Mouse (Mus musculus): ENCODE results near the gene Slc39a11. TPM values are rescaled to one million over a fixed set of nuclear protein-coding genes. Genes with fewer than 3 reads are reported as not detected.

Slc39a11 gene
- polyA plus RNA-seq, 1 experiment from 2014 or later: 33.9 TPM

DNA sequence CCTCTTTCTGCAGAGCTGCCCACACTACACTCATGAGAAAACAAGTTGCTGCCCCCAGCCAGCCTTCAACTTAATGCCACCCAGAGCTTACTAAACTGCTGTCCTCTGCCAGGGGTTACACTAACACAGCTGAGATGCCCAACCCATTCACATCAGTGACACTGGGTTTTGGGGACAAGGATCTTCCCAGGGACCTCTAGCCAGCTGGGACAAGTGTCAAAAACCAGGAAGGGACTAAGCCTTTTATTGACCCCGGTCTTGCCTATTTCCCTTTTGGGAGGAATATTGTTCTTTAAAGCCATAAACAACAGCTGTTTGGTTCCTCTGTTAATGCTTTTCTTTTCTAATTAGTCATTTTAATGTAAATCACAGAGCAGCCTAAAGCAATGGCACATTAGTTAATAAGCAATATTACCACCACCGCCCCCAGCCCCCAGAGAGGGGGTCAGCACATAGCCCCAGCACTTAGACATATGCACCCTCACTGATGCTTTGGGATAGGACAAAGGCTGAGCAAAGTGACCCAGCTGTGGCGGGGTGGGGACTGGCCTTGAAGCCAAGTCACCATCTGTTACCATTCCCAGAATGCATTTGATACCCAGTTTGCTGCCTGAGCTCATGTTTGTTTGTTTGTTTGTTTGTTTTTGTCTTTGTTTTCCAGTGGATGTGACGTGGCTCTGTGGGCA lies 341.5 kb downstream of the Slc39a11 start:
- Histone ChIP-seq H3K4me1 (peaks cover 16% of the 10 kb centered on the region), H3K4me2 (no peak overlapping the region), H3K36me3 (replicated peaks) (peaks cover 10% of the 10 kb centered on the region; the same call in 1 of the 2 replicates), H3K9ac (no peak overlapping the region), H3K4me3 (no peak overlapping the region), H3K27ac (peak overlapping the region; percentile 47; the same call in 1 of the 2 replicates), H3K27me3 (replicated peaks) (no peaks in the 10 kb centered on the region), H3K9me3 (no peaks in the 10 kb centered on the region; the same call in 1 of the 2 replicates)
- ATAC-seq (replicated peaks): no peak
- WGBS: 42% methylated on average over 4 of the region's 4 CpGs

- ATAC-seq (replicated peaks): no peak
- Histone ChIP-seq H3K4me3 (no peak overlapping the region), H3K36me3 (replicated peaks) (peaks cover 10% of the 10 kb centered on the region; the same call in 1 of the 2 replicates), H3K9ac (no peak overlapping the region), H3K27me3 (replicated peaks) (no peaks in the 10 kb centered on the region), H3K4me2 (no peak overlapping the region), H3K4me1 (peaks cover under 1% of the 10 kb centered on the region; the same call in 1 of the 2 replicates), H3K27ac (no peak overlapping the region), H3K9me3 (no peaks in the 10 kb centered on the region; the same call in 1 of the 2 replicates)
- 83% methylated on average over 5 of the region's 5 CpGs for WGBS
Observed at GRCm38 (mm10) chr11:113303204-113303603, 346.7 kb downstream of the Slc39a11 start.

DNA sequence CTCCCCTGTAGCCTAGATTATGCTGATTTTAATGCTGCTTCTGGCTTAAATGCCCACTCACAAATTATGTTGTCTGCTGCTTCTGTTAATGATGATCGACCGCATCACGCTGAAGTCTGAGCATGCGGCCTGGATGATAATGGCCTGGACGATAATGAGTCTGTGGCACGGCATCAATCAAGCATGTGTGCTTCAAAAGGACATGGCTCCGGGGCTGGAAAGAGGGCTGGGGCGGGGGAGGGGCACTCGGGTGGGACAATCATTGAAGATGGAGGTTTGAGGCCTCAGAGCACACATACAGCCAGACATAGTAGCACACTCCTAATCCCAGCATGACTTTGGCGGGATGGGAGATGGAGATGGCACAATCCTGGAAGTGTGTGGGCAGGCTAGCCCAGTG lies 350.4 kb downstream of the Slc39a11 start:
- 42% methylated on average over 10 of the region's 10 CpGs for WGBS
- H3K4me2 ChIP-seq: no peak overlapping the region
- H3K9me3 ChIP-seq: no peaks in the 10 kb centered on the region
- no peak overlapping the region for H3K27ac ChIP-seq
- no peaks in the 10 kb centered on the region; the same call in 1 of the 2 replicates for H3K27me3 ChIP-seq (replicated peaks)
- H3K4me3 ChIP-seq: no peak overlapping the region
- H3K36me3 ChIP-seq (replicated peaks): no peaks in the 10 kb centered on the region
- ATAC-seq (replicated peaks): no peak
- H3K9ac ChIP-seq: no peak overlapping the region
- H3K4me1 ChIP-seq: peaks cover 5% of the 10 kb centered on the region; the same call in 1 of the 2 replicates

GRCm38 (mm10) chr11:113297765-113298164 lies 352.1 kb downstream of the Slc39a11 start:
- Histone ChIP-seq H3K27ac (no peak overlapping the region), H3K4me1 (peaks cover 6% of the 10 kb centered on the region; the same call in 1 of the 2 replicates), H3K4me3 (no peak overlapping the region), H3K9ac (no peak overlapping the region), H3K9me3 (no peaks in the 10 kb centered on the region), H3K36me3 (replicated peaks) (no peaks in the 10 kb centered on the region), H3K4me2 (no peak overlapping the region), H3K27me3 (replicated peaks) (no peaks in the 10 kb centered on the region; the same call in 1 of the 2 replicates)
- WGBS: 14% methylated on average over 2 of the region's 2 CpGs
- no peak; the same call in 1 of the 2 replicates for ATAC-seq (replicated peaks)

- Histone ChIP-seq H3K4me3 (no peak overlapping the region), H3K36me3 (replicated peaks) (no peaks in the 10 kb centered on the region), H3K9ac (no peak overlapping the region), H3K4me1 (peaks cover 7% of the 10 kb centered on the region; the same call in 1 of the 2 replicates), H3K27ac (no peak overlapping the region), H3K9me3 (no peaks in the 10 kb centered on the region), H3K27me3 (replicated peaks) (no peaks in the 10 kb centered on the region; the same call in 1 of the 2 replicates), H3K4me2 (no peak overlapping the region)
- WGBS: 91% methylated on average over 22 of the region's 22 CpGs
- no peak for ATAC-seq (replicated peaks)
Observed at GRCm38 (mm10) chr11:113296912-113297625, 352.8 kb downstream of the Slc39a11 start.

DNA sequence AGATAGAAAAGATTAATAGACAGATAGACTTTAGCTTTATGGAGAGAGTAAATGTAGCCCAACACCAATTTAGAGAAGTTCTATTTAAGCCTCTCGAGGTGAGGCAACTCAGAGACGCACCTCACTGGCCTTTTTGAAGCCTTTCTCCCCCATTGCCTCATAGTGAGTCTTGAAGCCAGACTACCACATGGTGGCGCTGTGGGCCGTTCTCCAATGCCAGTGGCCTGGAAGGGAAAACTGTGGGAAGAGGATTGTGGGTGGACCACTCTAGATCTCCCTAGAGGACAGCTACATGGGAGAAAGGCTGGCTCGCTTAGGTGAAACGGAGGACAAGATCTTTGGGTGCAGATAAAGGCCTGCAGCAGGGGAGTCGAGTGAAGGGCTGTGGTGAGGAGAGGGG lies 353.7 kb downstream of the Slc39a11 start:
- 28% methylated on average over 7 of the region's 7 CpGs for WGBS
- Histone ChIP-seq H3K4me1 (peaks cover 10% of the 10 kb centered on the region; the same call in 1 of the 2 replicates), H3K9ac (no peak overlapping the region), H3K27me3 (replicated peaks) (peaks cover 4% of the 10 kb centered on the region), H3K4me2 (no peak overlapping the region), H3K36me3 (replicated peaks) (no peaks in the 10 kb centered on the region), H3K4me3 (no peak overlapping the region), H3K9me3 (no peaks in the 10 kb centered on the region), H3K27ac (no peak overlapping the region)
- no peak for ATAC-seq (replicated peaks)

DNA sequence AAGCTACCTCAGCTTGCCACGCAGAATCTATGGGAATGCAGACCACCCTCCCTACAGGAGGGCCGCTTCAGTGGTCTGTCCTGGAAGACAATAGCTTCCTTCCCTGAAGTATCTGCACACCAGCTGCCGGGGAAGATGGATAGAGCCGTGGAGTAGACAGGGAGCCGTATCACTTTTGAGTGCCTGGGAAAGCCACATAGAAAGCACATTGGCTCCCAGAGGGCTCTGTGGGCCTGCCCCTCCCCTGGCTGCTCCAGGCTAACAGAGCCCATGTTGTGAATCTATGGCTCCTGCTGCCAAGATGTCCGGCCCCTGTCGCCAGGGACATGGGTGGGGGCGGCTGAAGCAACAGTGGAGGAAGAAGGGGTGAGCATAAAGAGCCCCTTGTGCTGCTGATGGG lies 355.4 kb downstream of the Slc39a11 start:
- no peak overlapping the region for H3K9ac ChIP-seq
- no peaks in the 10 kb centered on the region for H3K9me3 ChIP-seq
- ATAC-seq (replicated peaks): peak; percentile 62
- H3K36me3 ChIP-seq (replicated peaks): no peaks in the 10 kb centered on the region
- 36% methylated on average over 8 of the region's 8 CpGs for WGBS
- H3K27me3 ChIP-seq (replicated peaks): peaks cover 4% of the 10 kb centered on the region
- no peak overlapping the region for H3K4me3 ChIP-seq
- H3K4me1 ChIP-seq: peaks cover 10% of the 10 kb centered on the region; the same call in 1 of the 2 replicates
- H3K27ac ChIP-seq: peak overlapping the region; percentile 5; the same call in 1 of the 2 replicates
- H3K4me2 ChIP-seq: no peak overlapping the region

GRCm38 (mm10) chr11:113292906-113293614 lies 356.8 kb downstream of the Slc39a11 start:
- no peak for ATAC-seq (replicated peaks)
- no peaks in the 10 kb centered on the region for H3K36me3 ChIP-seq (replicated peaks)
- no peaks in the 10 kb centered on the region for H3K9me3 ChIP-seq
- no peak overlapping the region for H3K27ac ChIP-seq
- WGBS: 78% methylated on average over 13 of the region's 13 CpGs
- H3K4me1 ChIP-seq: peaks cover 10% of the 10 kb centered on the region; the same call in 1 of the 2 replicates
- no peak overlapping the region for H3K4me3 ChIP-seq
- no peak overlapping the region for H3K4me2 ChIP-seq
- H3K27me3 ChIP-seq (replicated peaks): peaks cover 4% of the 10 kb centered on the region
- H3K9ac ChIP-seq: no peak overlapping the region

- H3K4me2 ChIP-seq: no peak overlapping the region
- WGBS: 46% methylated on average over 17 of the region's 17 CpGs
- H3K27ac ChIP-seq: no peak overlapping the region
- no peak overlapping the region for H3K9ac ChIP-seq
- no peaks in the 10 kb centered on the region for H3K36me3 ChIP-seq (replicated peaks)
- no peaks in the 10 kb centered on the region for H3K9me3 ChIP-seq
- H3K4me1 ChIP-seq: peaks cover 7% of the 10 kb centered on the region; the same call in 1 of the 2 replicates
- peaks cover 4% of the 10 kb centered on the region for H3K27me3 ChIP-seq (replicated peaks)
- H3K4me3 ChIP-seq: no peak overlapping the region
- no peak for ATAC-seq (replicated peaks)
Observed at GRCm38 (mm10) chr11:113291781-113292714, 357.8 kb downstream of the Slc39a11 start.

DNA sequence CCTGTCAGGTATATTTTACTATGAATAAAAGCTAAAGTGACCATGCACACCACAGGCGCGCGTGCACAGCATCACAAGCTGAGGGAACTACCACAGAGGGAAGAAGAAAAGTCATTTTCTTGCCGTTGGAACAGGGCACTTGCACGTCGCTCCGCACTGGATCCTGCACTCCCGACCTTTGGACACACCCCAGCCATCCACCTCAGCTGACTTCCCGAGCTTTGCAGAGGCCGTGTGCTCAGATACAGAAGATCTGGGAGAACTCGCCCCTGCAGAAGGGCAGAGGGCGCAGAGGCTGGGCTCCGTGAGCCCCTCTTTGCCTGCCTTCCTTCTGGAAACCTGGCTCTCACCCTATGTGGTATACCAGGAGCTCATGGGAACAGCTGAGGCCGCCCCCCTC lies 359.0 kb downstream of the Slc39a11 start:
- H3K4me1 ChIP-seq: peaks cover 7% of the 10 kb centered on the region; the same call in 1 of the 2 replicates
- H3K4me3 ChIP-seq: no peak overlapping the region
- WGBS: 83% methylated on average over 14 of the region's 14 CpGs
- peaks cover 7% of the 10 kb centered on the region; the same call in 1 of the 2 replicates for H3K27me3 ChIP-seq (replicated peaks)
- no peak overlapping the region for H3K9ac ChIP-seq
- no peak overlapping the region for H3K4me2 ChIP-seq
- no peak for ATAC-seq (replicated peaks)
- no peak overlapping the region for H3K27ac ChIP-seq
- no peaks in the 10 kb centered on the region for H3K36me3 ChIP-seq (replicated peaks)
- H3K9me3 ChIP-seq: no peaks in the 10 kb centered on the region
